Mouse (Mus musculus) midbrain, postnatal 0 days (tissue): ENCODE data around the gene Eif3m. TPM values are rescaled to one million over a fixed set of nuclear protein-coding genes. Genes with fewer than 3 reads are reported as not detected.

ENCODE experiments used
- ATAC-seq: fragments of 200-750 bp; cut with Nextera tagmentation; 2 replicates; pipeline ENCODE4 v1.8.0; 2017; ENCODE audit warnings: moderate number of reproducible peaks, mild to moderate bottlenecking, moderate TSS enrichment, moderate library complexity; ENCODE audit not compliant: low FRiP score
- DNase-seq: peaks from one replicate; pipeline ENCODE4 v3.0.0-alpha.2; 2015; ENCODE audit warnings: low spot score
- H3K27ac ChIP-seq: fragments of 300-500 bp; sonication (generic); 2 replicates; pipeline ENCODE4 v1.5.1; 2014; ENCODE audit warnings: low read depth, mild to moderate bottlenecking, low read length, mixed read lengths
- H3K27me3 ChIP-seq: fragments of 300-500 bp; sonication (generic); 2 replicates; pipeline ENCODE4 v1.6.1; 2014; ENCODE audit warnings: low read length, control low read depth, mixed read lengths; ENCODE audit not compliant: insufficient read depth
- H3K36me3 ChIP-seq: fragments of 300-500 bp; sonication (generic); 2 replicates; pipeline ENCODE4 v1.6.1; 2014; ENCODE audit warnings: low read length, control low read depth, mixed read lengths; ENCODE audit not compliant: insufficient read depth
- H3K4me1 ChIP-seq: fragments of 300-500 bp; sonication (generic); 2 replicates; pipeline ENCODE4 v1.6.1; 2014; ENCODE audit warnings: mild to moderate bottlenecking, control low read depth, antibody characterized with exemption, low read length, mixed read lengths; ENCODE audit not compliant: insufficient read depth
- H3K4me2 ChIP-seq: fragments of 300-500 bp; sonication (generic); 2 replicates; pipeline ENCODE4 v1.6.1; 2014; ENCODE audit warnings: low read depth, mild to moderate bottlenecking, low read length, mixed read lengths; ENCODE audit not compliant: poor library complexity, severe bottlenecking
- H3K4me3 ChIP-seq: fragments of 300-500 bp; sonication (generic); 2 replicates; pipeline ENCODE4 v1.5.1; 2014; ENCODE audit warnings: low read depth, mild to moderate bottlenecking, low read length, moderate library complexity
- H3K9ac ChIP-seq: fragments of 300-500 bp; sonication (generic); replicated peaks from 2 replicates; pipeline ENCODE4 v1.6.1; 2014; ENCODE audit warnings: mild to moderate bottlenecking, low read length, moderate library complexity, mixed read lengths; ENCODE audit not compliant: poor library complexity, severe bottlenecking
- H3K9me3 ChIP-seq: fragments of 300-500 bp; sonication (generic); 2 replicates; pipeline ENCODE4 v1.6.1; 2016; ENCODE audit warnings: low read length, control low read depth
- CTCF ChIP-seq: IDR thresholded peaks from 2 replicates; pipeline ENCODE4 v1.5.1; 2016; ENCODE audit warnings: antibody characterized with exemption, mild to moderate bottlenecking
- WGBS: fragments of 180-500 bp; shearing (Covaris S2); extraction: QIAGEN DNeasy Blood & Tissue Kit; methylation state at CpG from one replicate; pipeline ENCODE4 v1.1.7; 2014; 5-methylcytosine and 5-hydroxymethylcytosine counted together
- polyA plus RNA-seq: library from polyadenylated mRNA; unstranded; fragments of >200 nt; fragmentation: Nextera tagmentation; extraction: Ambion mirVana; gene quantifications from 2 replicates; pipeline ENCODE4 v1.2.1, GENCODE M21; 2015
- total RNA-seq: library from RNA; depleted of rRNA; stranded (reverse); fragments of >200 nt; gene quantifications from 2 replicates; pipeline ENCODE4 v1.2.3, GENCODE M21; 2014

The Eif3m gene
- total and polyA plus RNA-seq, 2 experiments from 2014 or later, result 86.4 to 170 TPM

GRCm38 (mm10) chr2:105021836-105022235 lies 5.0 kb upstream of the Eif3m start:
- Histone ChIP-seq H3K9ac (no peak overlapping the region), H3K9me3 (no peaks in the 10 kb centered on the region), H3K36me3 (no peaks in the 10 kb centered on the region), H3K27ac (no peak overlapping the region), H3K4me1 (no peaks in the 10 kb centered on the region), H3K27me3 (no peaks in the 10 kb centered on the region), H3K4me3 (no peak overlapping the region), H3K4me2 (no peak overlapping the region)
- DNase-seq (no peak), ATAC-seq (no peak)
- WGBS, result 90% methylated on average over 2 of the region's 2 CpGs
- TF ChIP-seq CTCF, result no peak

- Histone ChIP-seq H3K27me3 (no peaks in the 10 kb centered on the region), H3K4me2 (no peak overlapping the region), H3K9ac (no peak overlapping the region), H3K4me1 (no peaks in the 10 kb centered on the region), H3K9me3 (no peaks in the 10 kb centered on the region), H3K4me3 (no peak overlapping the region), H3K27ac (no peak overlapping the region), H3K36me3 (no peaks in the 10 kb centered on the region)
- TF ChIP-seq CTCF, result no peak
- ATAC-seq (no peak), DNase-seq (no peak)
- WGBS, result 83% methylated on average over 12 of the region's 12 CpGs
Observed at GRCm38 (mm10) chr2:105021256-105021655, 4.4 kb upstream of the Eif3m start.

GRCm38 (mm10) chr2:105019457-105019856 lies 2.6 kb upstream of the Eif3m start:
- WGBS, result 88% methylated on average over 1 of the region's 1 CpGs
- no peak for DNase-seq

GRCm38 (mm10) chr2:105017802-105018201 lies 922 bp upstream of the Eif3m start:
- WGBS, result 81% methylated on average over 3 of the region's 3 CpGs
- no peak overlapping the region for H3K4me2 ChIP-seq
- TF ChIP-seq CTCF, result no peak

More at GRCm38 (mm10) chr2:105019457-105019856, 2.6 kb upstream of the Eif3m start:
- peaks cover 6% of the 10 kb centered on the region for H3K4me1 ChIP-seq
- TF ChIP-seq CTCF, result no peak
- H3K9ac ChIP-seq, result no peak overlapping the region
- no peak for ATAC-seq
- no peaks in the 10 kb centered on the region for H3K27me3 ChIP-seq
- H3K27ac ChIP-seq, result no peak overlapping the region
- H3K4me3 ChIP-seq, result no peak overlapping the region
- H3K4me2 ChIP-seq, result no peak overlapping the region
- no peaks in the 10 kb centered on the region for H3K36me3 ChIP-seq
- H3K9me3 ChIP-seq, result no peaks in the 10 kb centered on the region

GRCm38 (mm10) chr2:105016192-105016966 lies 501 bp downstream of the Eif3m start:
- H3K4me1 ChIP-seq, result peaks cover 6% of the 10 kb centered on the region
- peak overlapping the region; percentile 91 for H3K4me3 ChIP-seq
- peak overlapping the region; percentile 84 for H3K4me2 ChIP-seq
- peak; percentile 80 for ATAC-seq
- H3K27me3 ChIP-seq, result no peaks in the 10 kb centered on the region
- H3K9me3 ChIP-seq, result no peaks in the 10 kb centered on the region
- H3K9ac ChIP-seq, result peak overlapping the region; percentile 89
- DNase-seq, result no peak
- 1% methylated on average over 42 of the region's 43 CpGs for WGBS
- H3K27ac ChIP-seq, result peak overlapping the region; percentile 76
- peaks cover 13% of the 10 kb centered on the region for H3K36me3 ChIP-seq
- no peak for TF ChIP-seq CTCF

More at GRCm38 (mm10) chr2:105017802-105018201, 922 bp upstream of the Eif3m start:
- H3K36me3 ChIP-seq, result peaks cover 3% of the 10 kb centered on the region; the same call in 1 of the 2 replicates
- no peak overlapping the region for H3K27ac ChIP-seq
- no peak overlapping the region for H3K9ac ChIP-seq
- DNase-seq (no peak), ATAC-seq (no peak)
- H3K4me3 ChIP-seq, result no peak overlapping the region
- H3K4me1 ChIP-seq, result peaks cover 6% of the 10 kb centered on the region
- H3K9me3 ChIP-seq, result no peaks in the 10 kb centered on the region
- H3K27me3 ChIP-seq, result no peaks in the 10 kb centered on the region

- no peak overlapping the region for H3K9ac ChIP-seq
- H3K27ac ChIP-seq, result no peak overlapping the region
- H3K4me2 ChIP-seq, result no peak overlapping the region
- DNase-seq, result no peak
- no peak for ATAC-seq
- H3K27me3 ChIP-seq, result no peaks in the 10 kb centered on the region
- H3K4me3 ChIP-seq, result no peak overlapping the region
- H3K4me1 ChIP-seq, result no peaks in the 10 kb centered on the region
- no peaks in the 10 kb centered on the region for H3K9me3 ChIP-seq
- no peak for TF ChIP-seq CTCF
- peaks cover 48% of the 10 kb centered on the region for H3K36me3 ChIP-seq
Observed at GRCm38 (mm10) chr2:105007236-105007635, 9.6 kb downstream of the Eif3m start.
